Mouse (Mus musculus) small intestine, adult 2 months (tissue): ENCODE results near the gene Wbp1l.

Experiments
- CTCF ChIP-seq: fragments of 200-500 bp; IDR thresholded peaks from 2 replicates; pipeline ENCODE4 v1.5.1; 2012; ENCODE audit warnings: low read depth, mild to moderate bottlenecking, control low read depth, inconsistent platforms, low read length, moderate library complexity, mixed read lengths; ENCODE audit not compliant: insufficient replicate concordance, insufficient read length; ENCODE audit errors: extremely low read depth
- POLR2A ChIP-seq: fragments of 200-500 bp; IDR thresholded peaks from 2 replicates; pipeline ENCODE4 v1.6.1; 2012; ENCODE audit warnings: low read depth, mild to moderate bottlenecking, control low read depth, inconsistent platforms, low read length, moderate library complexity

- TF ChIP-seq POLR2A (no peak), CTCF (no peak)
These were observed 40.3 kb upstream of the Wbp1l start for GRCm38 (mm10) chr19:46558631-46559030.
